Mouse (Mus musculus) layer of hippocampus, adult 18-20 months (tissue): ENCODE measurements around the gene Hoxa7. TPM values are rescaled to one million over a fixed set of nuclear protein-coding genes. Genes with fewer than 3 reads are reported as not detected.

Source experiments
- DNase-seq, 2 experiments: peaks; one replicate each; pipeline ENCODE4 v3.0.0; 2022; ENCODE audit warnings: low spot score in 2 of 2
- total RNA-seq, 2 experiments: library from RNA; stranded (reverse); gene quantifications; 2 replicates each; pipeline ENCODE4 v1.2.3; 2021

Hoxa7 gene
- total RNA-seq, 2 experiments from 2014 or later = 0.36 TPM; not detected in 1

DNA sequence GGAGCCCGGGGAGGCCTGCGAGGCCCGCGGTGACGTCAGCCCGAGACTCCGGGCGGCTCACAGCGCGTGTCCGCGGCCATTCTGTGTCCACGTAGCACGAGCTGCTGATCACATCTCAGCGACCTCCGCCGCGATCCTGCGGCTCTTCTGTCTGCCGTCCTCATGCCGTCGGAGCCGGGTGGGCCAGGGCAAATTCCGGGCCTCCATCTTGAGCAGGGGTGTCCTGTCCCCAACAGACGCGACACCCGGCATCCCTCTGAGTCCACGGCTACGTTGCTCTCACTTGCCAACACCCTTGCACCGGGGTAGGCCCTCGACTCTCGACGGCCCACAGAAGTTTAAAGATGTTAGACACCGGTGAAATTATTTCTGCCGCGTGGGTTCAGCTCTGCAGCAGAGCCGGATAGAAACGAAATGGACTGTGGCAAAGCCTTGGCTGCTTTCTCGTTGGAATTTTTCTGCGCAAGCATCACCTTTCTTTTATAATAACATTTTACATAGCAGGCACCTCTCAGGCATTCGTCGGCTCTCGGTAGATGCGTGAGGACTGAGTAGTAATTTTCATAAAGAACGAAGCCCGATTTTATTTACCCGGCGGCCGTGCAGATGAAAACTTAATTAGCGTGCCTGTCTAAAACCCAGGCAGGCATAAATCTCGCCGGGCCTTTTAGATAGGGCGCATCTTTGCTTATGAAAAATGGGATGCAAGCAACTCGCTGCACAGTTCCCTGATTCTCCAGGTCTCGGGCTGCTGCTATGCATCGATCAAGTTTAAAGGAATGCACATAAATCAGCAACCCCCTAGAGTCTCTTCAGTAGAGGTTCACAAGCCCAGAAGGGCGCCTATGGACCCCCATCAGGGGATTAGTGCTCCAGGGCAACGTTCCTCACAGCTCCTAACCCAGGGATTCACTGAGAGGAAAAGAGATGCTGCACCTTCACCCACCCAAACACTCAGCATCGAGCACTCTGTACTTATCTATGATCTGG is 32.2 kb upstream of the Hoxa7 start:
- DNase-seq = no peak

GRCm38 (mm10) chr6:52252775-52253376 is 31.2 kb upstream of the Hoxa7 start:
- DNase-seq = no peak

GRCm38 (mm10) chr6:52252016-52252774 is 30.5 kb upstream of the Hoxa7 start:
- no peak for DNase-seq

GRCm38 (mm10) chr6:52251177-52251879 is 29.7 kb upstream of the Hoxa7 start:
- DNase-seq = no peak

DNA sequence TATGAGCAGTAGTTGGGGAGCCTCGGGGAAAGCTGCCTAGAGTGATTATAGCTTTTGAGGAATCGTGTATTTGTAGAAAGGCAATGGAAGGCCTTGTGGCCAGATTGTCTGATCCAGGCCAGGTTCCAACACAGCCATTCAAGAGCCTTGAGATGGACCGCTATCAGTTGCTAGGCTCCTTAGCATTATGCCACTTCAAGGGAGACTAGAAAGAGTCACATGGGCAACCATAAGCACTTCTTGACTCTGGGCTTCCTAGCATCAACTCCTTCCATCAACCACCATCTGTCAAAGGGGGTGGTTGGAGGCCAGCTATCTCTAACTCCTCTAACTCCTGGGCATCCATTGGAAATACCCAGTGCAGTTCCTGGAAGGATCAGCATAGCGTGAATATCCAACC is 28.2 kb upstream of the Hoxa7 start:
- DNase-seq = no peak

- DNase-seq = no peak
These were observed 27.7 kb upstream of the Hoxa7 start for GRCm38 (mm10) chr6:52249415-52249738.

GRCm38 (mm10) chr6:52248638-52249414 is 27.2 kb upstream of the Hoxa7 start:
- DNase-seq = no peak

- no peak for DNase-seq
These were observed 26.3 kb upstream of the Hoxa7 start for GRCm38 (mm10) chr6:52247766-52248637.

GRCm38 (mm10) chr6:52246916-52247315 is 25.3 kb upstream of the Hoxa7 start:
- no peak for DNase-seq

GRCm38 (mm10) chr6:52246403-52246803 is 24.7 kb upstream of the Hoxa7 start:
- no peak for DNase-seq

DNA sequence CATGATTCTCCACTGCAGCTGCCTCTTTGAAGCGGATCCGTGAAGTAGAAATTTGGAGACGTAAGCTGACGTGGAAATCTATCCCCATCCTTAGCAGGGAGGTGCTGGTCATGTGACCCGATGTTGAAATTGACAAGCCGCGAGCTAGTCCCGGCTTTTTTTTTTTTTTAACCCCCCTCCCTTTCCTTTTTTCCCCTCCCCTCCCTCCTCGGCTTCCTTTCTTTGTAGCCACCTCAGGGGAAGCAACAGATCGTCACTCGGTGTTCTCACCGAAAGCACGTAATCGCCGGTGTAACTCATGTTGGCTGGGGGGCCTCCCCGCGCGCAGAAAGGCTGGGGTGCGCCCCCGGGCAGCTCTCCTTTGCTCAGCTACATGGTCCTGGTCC is 24.1 kb upstream of the Hoxa7 start, which contains the start of gene Hoxa11:
Gene Hoxa11, minus strand, starts transcription at position 54 of the 386 bp plus-strand sequence.
- no peak for DNase-seq

DNA sequence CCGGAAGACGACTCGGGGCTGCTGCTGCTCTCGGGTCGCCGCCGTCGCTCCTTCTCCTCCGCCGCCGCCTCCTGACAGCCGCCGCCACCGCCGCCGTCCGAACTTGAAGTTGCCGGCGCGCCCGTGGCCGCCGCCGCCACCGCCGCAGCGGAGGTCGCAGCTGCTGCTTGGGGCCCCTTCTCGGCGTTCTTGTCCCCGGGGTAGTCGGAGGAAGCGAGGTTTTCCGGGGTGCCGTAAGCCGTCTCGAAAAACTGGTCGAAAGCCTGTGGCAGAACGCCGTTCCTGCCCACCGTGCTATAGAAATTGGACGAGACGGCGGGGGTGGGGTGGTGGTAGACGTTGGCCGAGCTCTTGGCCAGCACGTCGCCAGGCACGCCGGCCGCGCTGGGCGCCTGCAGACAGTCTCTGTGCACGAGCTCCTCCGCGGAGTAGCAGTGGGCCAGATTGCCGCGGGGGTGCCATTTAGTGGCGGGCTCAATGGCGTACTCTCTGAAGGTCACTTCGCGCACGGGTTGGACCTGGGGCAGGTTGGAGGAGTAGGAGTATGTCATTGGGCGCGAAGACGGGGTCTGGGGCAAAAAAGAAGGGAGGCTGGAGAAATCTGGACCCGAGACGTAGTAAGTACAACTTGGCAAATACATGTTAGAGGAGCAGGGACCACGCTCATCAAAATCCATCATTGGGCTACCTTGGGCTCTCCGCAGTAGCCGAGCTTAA is 23.5 kb upstream of the Hoxa7 start:
- DNase-seq = no peak

DNA sequence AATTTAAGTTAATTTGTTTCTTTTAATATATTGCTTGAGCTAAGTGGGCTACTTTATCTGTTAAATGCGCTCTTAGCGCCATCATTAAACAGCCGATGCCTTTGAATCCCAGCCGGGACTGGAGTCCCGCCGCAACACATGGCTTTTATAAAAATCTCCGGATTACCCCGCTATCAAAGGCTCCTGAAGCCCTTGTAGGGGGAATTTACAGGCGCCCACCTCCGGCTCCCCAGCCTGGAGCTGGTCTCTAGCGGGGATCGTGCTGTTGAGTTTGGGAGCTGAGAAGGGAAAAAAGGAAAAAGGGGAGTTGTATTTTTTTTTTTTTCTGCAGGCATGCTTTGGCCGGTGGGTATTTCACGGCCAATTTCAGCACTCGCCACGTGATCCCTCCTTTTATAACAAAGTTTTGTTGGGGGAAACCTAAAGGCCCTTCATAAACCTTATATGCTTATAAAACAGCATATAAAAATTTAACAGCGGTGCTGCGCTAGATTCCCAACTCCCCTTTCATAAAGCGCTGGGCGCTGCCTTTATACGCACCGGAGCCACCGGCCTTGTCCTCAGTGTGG is 22.9 kb upstream of the Hoxa7 start:
- no peak for DNase-seq

GRCm38 (mm10) chr6:52243681-52244121 is 22.0 kb upstream of the Hoxa7 start:
- no peak for DNase-seq

- DNase-seq = no peak
These were observed 21.2 kb upstream of the Hoxa7 start for GRCm38 (mm10) chr6:52242801-52243332.

DNA sequence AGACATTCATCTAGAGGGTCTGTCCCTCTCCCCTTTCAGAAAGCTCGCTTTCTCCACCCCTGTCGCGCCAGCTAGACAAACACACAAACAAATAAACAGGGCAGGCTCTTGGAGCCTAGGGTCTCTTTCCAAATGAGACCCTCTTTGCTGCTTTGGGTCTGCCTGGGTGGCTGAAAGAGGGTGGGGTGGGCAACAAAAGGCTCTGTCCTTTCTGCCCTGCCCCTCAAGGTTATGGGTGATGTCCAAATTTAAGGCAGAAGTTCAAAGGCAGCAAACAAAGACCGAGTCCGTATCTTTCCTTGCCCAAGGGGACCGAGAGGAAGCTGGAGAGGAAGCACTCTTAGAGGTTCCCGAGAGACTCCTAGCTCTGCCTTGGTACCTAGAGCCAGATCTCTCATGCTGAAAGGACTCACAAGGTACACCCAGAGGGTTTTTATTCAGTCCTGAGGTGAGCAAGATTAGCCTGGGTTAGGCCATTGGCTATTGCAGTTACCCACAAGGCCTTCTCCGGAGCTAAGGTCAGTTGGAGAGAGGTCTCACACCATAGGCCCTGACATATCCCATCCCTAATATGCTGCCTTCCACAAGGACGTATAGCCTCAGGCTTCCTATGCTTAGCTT is 19.5 kb upstream of the Hoxa7 start:
- no peak for DNase-seq

- peak in 1 of 2 experiments; percentile 50 for DNase-seq
These were observed 18.8 kb upstream of the Hoxa7 start, which contains the start of gene Hoxa10 for GRCm38 (mm10) chr6:52240389-52241000. TSS of gene Hoxa10 (minus strand) at chr6:52240854.
